Mouse (Mus musculus) small intestine, adult 2 months (tissue): Measurements from ENCODE around the gene Dennd1a.

Experiments used
- CTCF ChIP-seq: fragments of 200-500 bp; IDR thresholded peaks from 2 replicates; pipeline ENCODE4 v1.5.1; 2012; ENCODE audit warnings: low read depth, mild to moderate bottlenecking, control low read depth, inconsistent platforms, low read length, moderate library complexity, mixed read lengths; ENCODE audit not compliant: insufficient replicate concordance, insufficient read length; ENCODE audit errors: extremely low read depth
- POLR2A ChIP-seq: fragments of 200-500 bp; IDR thresholded peaks from 2 replicates; pipeline ENCODE4 v1.6.1; 2012; ENCODE audit warnings: low read depth, mild to moderate bottlenecking, control low read depth, inconsistent platforms, low read length, moderate library complexity

DNA sequence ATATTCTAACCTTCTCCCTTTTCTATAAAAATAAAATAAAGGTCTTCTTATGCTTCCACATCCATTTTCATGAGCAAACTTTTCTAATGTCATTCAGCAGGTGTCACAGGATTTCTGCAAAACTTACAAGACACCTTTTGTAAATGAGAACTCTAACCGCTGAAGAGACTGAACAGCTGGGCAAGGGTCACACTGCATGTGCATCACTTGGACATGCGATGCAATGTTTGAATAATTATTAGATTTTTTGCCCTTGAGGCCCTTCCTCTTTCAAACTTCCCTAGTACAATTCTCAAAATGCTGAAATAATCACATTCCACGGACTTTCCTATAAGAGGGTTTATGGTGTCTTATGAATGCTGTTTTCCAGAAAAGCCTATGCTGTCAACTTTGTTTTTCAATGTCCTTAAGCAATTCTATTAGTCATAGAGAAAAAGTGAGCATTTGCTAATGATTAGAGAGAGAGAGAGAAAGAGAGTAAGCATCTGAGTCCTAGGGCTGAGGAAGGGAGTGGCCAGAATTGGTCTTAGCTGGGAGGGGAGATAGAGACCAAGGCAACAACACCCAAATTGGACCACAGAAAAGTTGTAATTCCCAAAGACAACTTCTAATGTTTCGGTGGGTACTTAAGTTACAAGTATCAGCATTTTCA, 1.3 kb downstream of the Dennd1a start:
- TF ChIP-seq CTCF, result no peak
- TF ChIP-seq POLR2A, result no peak
